Mouse (Mus musculus): ENCODE data around the gene Smad5. TPM values are rescaled to one million over a fixed set of nuclear protein-coding genes. Genes with fewer than 3 reads are reported as not detected.
A peak's percentile ranks its signal among the peaks of the same experiment; 100 is the strongest.

The Smad5 gene
- total RNA-seq, 2 experiments from 2014 or later, result 6.7 to 11.0 TPM

DNA sequence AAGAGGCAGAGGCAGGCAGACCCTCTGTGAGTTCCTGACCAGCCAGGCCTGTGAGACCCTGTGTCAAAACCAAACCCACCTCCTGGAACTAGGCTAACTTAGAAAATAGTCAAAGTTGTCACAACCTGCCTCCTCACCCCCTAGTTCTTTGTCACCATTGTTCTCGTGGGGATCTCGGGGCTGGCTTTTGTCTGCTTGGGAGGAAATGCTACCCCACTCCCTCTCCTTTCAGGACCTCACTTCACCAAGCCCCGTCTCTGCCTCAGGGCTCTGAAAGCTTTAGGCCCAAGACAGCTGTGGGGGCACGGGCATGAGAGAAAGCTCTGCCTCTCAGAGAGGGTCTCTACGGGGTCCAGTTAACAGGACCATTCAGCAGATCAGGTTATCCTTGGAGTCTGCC, 49.0 kb downstream of the Smad5 start:
- no peak for ATAC-seq (replicated peaks; ENCODE audit: low FRiP score, poor library complexity, severe bottlenecking)

GRCm38 (mm10) chr13:56752474-56753191, 49.8 kb downstream of the Smad5 start:
- ATAC-seq (replicated peaks; ENCODE audit: low FRiP score, poor library complexity, severe bottlenecking), result no peak

- ATAC-seq (replicated peaks; ENCODE audit: low FRiP score, poor library complexity, severe bottlenecking), result no peak
Measured at GRCm38 (mm10) chr13:56753192-56753951, 50.6 kb downstream of the Smad5 start, which contains the start of gene Gm45623. TSS of gene Gm45623 (minus strand) at chr13:56753827.

GRCm38 (mm10) chr13:56755871-56756270, 53.1 kb downstream of the Smad5 start:
- no peak for ATAC-seq (replicated peaks; ENCODE audit: low FRiP score, poor library complexity, severe bottlenecking)

DNA sequence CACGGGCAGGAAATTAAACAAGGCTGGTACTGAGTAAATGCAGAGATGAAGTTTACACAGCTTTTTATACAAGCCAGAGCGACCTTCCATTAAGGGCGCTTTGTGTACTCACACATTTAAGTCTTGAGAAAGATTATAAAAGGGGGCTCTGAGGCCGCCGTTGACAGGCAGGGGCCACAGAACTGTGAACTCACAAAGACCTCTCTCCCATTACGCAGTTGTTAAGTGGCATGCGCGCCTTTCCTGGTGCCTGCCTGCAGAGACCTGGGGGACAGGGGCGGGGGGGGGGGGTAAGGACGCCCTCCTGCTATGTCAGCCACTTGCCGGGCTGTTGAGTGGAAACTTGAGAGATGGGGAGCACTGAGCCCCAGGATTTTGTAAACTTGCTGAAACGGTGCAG, 54.4 kb downstream of the Smad5 start:
- ATAC-seq (replicated peaks; ENCODE audit: low FRiP score, poor library complexity, severe bottlenecking), result no peak

DNA sequence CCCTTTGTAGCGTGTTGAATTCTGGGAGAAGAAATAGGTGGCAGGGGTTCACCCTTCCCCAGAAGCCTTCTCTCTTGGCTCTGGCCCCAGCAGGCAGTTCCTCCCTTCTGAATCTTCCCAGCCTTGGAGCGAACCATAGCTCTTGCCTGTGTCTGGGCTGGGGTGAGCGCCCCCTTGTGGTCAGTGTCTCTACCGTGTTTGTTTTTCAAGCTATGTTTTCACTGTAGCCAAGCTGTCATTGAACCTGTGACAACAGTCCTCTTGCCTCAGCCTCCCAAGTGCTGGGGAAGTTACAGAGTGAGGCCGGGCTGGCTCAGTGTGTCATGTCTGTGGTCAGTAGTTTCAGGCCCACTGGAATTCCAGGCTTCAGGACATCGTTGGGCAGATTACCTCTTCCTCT, 55.7 kb downstream of the Smad5 start:
- peak; percentile 52; the same call in 1 of the 2 replicates for ATAC-seq (replicated peaks; ENCODE audit: low FRiP score, poor library complexity, severe bottlenecking)

GRCm38 (mm10) chr13:56762446-56763229, 59.8 kb downstream of the Smad5 start:
- ATAC-seq (replicated peaks; ENCODE audit: low FRiP score, poor library complexity, severe bottlenecking), result no peak

DNA sequence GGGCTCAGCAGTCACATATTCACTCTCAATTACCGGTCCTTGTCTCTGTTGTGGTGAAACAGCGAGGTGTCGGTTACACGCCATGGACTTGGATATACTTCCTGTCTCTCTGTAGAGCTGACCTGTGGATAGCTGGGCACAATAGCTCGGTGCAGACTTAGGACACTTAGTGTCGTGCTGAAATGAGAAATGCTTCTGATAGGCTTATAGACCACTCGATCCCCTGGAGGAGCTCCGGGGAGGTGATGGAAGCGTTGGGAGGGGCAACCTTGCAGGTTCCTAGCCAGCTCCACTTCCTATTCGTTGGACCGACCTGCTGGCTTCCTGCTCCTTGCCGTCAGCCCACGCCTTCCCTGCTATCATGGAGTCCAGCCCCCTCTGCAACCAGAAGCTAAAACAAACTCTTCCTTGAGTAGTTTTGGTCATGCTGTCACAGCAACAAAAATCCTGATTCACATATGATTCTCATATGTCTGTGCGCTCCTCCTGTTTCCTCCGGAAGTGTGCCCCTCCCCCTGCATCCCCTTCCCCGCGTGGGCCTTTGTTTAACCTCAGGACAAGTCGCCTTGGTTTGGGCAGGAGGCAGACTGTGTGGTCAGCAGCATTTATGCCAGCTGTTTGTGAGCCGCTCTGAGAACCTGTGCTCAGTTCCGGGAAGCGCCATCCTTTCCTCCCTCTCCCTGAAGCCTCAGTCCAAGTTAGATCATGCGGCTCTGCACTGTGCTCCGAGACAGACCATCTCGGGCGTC, 62.6 kb downstream of the Smad5 start:
- no peak for ATAC-seq (replicated peaks; ENCODE audit: low FRiP score, poor library complexity, severe bottlenecking)

DNA sequence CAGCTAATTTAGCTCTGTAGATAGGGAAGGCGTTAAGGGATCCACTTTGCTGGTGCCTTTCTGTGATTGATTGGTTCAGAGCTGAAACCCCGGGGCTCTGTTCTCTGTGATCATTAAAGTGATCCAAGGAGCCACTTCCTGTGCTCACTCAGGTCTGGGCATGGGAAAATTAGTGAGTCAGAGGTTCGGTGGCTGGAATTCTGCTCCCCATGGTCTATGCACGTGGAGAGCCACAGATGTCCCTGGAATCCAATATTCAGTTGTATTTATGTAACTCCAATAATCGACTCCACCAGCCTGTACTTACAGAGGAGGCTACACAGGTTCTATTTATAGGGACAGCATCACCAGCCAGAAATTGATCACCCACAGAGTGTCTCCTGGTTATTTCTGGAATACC, 63.4 kb downstream of the Smad5 start:
- ATAC-seq (replicated peaks; ENCODE audit: low FRiP score, poor library complexity, severe bottlenecking), result no peak

DNA sequence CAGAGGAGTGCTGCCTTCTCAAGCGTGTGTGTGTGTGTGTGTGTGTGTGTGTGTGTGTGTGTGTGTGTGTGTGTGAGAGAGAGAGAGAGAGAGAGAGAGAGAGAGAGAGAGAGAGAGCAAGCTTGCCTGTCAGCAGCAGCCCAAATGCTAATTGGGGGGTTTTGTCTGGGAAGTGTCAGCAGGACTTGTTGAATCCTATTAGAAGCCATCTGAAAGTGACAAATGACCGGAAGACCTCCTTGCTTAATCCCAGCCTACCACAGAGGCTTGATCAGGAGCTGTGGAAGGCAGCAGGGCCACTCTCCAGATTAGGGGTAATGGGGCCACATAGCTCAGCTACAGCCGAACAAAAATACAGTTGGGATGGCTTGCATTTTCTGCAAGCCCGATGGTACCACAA, 66.6 kb downstream of the Smad5 start:
- no peak for ATAC-seq (replicated peaks; ENCODE audit: low FRiP score, poor library complexity, severe bottlenecking)

DNA sequence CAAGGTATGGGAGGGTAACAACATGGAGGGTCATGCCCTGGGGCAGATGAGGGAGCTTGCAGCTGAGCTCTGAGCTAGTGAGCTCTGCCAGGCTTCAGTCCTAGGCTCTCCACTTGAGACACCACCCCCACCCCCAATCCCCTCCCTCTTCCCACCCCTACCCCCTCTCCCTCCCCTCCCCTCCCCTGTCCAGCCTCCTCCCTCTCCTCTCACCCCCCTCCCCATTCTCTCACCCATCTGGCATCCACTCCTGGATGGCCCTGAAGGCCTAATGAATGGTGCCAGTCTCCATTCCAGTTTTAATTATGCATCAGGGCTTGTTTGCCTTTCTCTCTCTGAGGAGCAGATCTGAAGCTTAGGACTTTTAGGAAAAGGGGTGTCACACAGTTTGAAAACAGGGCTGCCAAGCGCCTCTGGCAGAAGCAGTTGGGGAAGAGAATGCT, 67.3 kb downstream of the Smad5 start:
- no peak for ATAC-seq (replicated peaks; ENCODE audit: low FRiP score, poor library complexity, severe bottlenecking)

GRCm38 (mm10) chr13:56770786-56771185, 68.0 kb downstream of the Smad5 start:
- no peak for ATAC-seq (replicated peaks; ENCODE audit: low FRiP score, poor library complexity, severe bottlenecking)

DNA sequence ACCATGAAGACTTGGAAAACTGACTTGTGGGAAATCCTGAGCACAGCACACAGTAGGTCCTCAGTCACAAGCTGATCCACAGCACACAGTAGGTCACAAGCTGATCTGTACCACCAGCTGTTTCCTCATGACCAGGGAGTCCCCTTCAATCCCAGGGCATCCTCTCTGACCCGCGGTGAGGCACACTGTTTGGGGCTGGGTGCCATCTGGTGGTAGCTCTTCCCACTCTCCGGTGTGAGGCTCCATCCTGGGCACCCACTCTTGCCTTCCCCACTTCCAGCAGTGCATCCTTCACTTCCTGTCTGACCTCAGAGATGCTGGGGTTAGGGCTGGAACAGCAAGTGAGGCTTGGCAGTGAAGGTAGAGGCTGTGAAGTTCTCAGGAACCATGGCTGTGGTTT, 69.8 kb downstream of the Smad5 start:
- no peak for ATAC-seq (replicated peaks; ENCODE audit: low FRiP score, poor library complexity, severe bottlenecking)

- no peak for ATAC-seq (replicated peaks; ENCODE audit: low FRiP score, poor library complexity, severe bottlenecking)
Measured at GRCm38 (mm10) chr13:56773262-56773870, 70.6 kb downstream of the Smad5 start.

DNA sequence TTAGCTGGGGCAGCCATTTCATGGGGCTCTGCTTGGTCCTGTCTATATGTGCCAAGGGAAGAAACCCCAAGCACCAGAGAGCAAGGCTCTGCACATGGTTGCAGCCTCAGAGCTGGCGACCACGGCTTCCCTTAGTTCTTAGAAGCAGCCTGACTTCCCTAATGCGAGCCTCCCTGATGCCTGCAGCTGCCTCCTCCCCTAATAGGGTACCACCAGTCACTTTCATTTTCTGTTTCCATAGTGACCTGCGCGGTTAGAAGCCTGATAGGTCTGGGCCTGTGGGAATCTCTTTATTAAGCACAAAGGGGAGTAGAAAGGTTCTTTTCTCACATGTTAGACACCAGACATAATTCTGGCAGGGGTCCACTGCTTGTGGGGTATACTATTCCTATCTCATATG, 71.5 kb downstream of the Smad5 start:
- ATAC-seq (replicated peaks; ENCODE audit: low FRiP score, poor library complexity, severe bottlenecking), result no peak

GRCm38 (mm10) chr13:56780746-56781469, 78.1 kb downstream of the Smad5 start:
- ATAC-seq (replicated peaks; ENCODE audit: low FRiP score, poor library complexity, severe bottlenecking), result no peak

DNA sequence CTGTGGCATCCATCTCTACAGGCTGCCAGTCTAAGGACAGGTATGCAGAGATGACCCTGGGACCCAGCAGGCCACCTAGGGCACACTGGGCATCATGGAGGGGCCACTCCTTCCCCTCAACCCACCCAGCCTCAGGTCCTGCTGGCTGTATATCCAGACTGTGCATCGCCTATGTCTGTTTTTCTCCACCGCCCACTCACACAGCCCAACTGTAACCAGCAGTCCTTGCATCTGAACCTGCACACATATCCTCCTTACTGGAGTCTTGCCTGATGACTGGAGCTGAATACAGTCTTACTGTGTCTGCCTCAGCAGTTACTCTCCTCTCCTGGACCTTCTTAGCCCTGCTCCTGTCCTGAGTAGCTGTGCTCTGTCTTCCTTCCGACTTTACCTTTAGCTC, 78.9 kb downstream of the Smad5 start:
- no peak for ATAC-seq (replicated peaks; ENCODE audit: low FRiP score, poor library complexity, severe bottlenecking)

- no peak for ATAC-seq (replicated peaks; ENCODE audit: low FRiP score, poor library complexity, severe bottlenecking)
Measured at GRCm38 (mm10) chr13:56782621-56783020, 79.8 kb downstream of the Smad5 start.

DNA sequence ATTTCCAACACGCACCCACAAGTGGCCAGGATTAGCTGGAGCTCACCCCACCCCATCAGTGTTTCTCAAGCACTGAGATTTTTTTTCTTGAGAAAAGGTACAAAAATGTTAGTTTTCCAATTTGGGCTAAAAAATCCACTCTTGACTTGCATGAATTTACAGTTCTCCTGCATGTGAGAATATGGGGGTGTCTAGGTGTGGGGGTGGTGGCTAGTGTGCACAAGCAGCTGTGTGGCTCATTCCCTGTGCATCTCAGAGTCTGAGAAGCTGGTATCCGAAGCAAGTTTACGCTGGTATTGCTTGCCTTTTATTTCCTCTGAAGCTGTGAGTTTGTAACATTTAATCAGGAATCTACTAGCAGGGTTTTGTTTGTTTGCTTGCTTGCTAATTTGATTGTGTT, 87.9 kb downstream of the Smad5 start:
- ATAC-seq (replicated peaks; ENCODE audit: low FRiP score, poor library complexity, severe bottlenecking), result no peak
